Mouse (Mus musculus) embryo, embryonic 9.5 days (tissue): Measurements from ENCODE around the gene Tfcp2l1.
"Not testable (repeated sequence)": the region's sequence is repeated elsewhere in the genome, so short reads cannot be mapped to it uniquely, and the experiment has no call there.

ENCODE experiments used
- DNase-seq: peaks from one replicate; pipeline ENCODE4 v3.0.0-alpha.2; 2017; ENCODE audit errors: extremely low spot score

The Tfcp2l1 gene

DNA sequence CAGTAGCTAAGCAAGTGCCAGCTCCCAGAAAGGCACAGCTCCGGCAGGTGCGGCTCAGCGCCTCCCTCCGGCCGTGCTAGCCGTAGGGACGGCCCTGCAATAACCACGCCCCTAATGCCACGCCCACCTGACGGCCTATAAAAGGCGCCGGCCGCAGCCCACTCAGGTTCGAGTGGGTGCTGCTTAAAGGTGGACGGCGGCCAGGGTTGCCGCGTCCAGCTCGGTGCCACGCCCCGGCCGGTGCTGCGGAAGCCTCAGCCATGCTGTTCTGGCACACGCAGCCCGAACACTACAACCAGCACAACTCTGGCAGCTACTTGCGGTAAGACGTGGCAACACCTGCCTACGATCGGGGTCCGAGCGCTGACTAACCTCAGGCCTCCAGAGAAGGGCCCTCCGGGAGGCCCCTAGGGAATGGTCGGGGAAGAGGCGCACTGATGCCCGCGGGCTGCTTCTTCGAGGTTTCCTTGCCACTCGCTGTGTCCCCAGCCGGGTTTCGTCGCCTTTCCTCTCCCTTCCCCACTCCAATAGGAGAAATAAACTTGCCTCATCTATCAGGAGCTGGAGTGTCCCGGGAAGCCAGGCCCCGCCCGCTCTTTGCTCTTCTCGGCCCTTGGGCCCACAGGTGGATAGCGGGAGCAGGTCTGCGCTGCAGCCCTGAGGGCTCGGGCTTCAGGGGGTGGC, at the start of gene Tfcp2l1:
Gene Tfcp2l1, plus strand, starts transcription at position 165 of the 684 bp plus-strand sequence.
- peak; percentile 68 for DNase-seq

DNA sequence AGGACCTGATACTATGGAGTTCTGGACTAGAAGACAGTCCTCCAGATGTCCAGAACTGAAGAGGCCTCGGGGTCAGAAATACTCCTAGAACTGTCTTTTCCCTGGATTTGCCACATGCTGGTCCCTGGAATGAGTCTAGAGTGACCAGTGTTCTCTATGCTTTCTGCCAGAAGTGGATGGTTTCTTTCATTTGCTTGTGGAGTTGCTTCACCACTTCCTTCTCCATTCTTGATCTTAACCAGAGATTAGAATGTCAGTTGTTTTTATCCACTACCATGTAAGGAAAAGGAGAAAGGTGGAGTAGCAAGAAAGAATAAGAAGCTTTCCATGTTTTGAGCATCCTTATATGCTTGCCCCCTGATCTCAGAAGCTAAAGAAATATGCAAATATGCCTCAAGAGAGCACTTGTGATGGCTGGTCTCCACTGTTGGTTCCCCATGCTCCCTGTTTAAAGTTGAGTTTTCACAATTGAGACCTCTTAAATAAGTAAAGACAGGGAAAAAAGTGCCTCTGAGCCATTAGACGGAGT, 47.5 kb upstream of the Tfcp2l1 start:
- DNase-seq: no peak

DNA sequence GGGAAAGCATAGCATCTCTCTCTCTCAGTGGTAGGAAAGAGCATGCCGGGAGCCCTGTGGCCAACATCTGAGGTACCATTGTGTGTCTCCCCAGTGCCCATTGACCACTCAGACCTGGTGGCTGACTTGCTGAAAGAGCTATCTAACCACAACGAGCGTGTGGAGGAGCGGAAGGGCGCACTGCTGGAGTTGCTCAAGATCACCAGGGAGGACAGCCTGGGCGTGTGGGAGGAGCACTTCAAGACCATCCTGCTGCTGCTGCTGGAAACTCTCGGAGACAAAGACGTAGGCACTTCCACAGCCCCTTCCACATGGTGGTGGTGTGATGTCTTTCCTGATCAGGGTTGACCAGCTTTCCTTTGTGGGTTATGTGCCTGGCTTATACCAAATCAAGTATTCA, 46.6 kb upstream of the Tfcp2l1 start:
- no peak for DNase-seq

DNA sequence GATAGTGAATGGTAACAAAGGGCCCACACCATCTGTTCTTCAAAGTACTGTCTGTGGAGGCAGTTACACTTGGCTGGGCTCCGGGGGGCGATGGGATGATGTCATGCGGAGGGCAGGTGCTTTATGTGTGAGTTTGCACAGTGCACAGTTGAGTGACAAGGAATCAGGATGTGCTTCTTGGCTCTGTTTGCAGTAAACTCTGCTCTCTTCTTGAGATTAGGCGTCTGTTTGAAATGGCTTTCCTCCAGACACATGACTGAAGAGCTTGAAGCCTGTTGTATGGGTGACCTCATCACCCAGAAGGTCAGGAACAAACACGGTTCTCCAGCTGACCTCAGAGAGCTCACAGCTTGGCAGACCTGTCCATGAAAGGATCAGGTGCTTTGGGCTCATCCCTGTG, 38.0 kb upstream of the Tfcp2l1 start:
- peak; percentile 4 for DNase-seq

DNA sequence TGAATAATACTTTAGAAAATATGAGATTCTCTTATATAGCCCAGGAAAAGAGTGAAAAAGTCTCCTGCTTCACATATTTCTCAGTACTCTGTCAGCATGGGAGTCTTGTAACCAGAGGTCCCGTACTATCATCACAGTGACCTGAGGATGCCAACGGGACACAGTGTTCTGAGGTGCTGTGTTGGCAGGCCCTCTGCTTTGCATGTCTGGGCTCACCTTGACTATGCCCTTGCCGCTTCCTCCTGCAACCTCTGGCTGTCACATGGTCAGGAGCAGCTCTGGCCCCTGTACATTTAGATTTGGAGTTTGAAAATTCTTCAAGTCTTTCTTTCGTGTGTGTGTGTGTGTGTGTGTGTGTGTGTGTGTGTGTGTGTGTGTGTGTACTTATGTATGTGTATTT, 34.8 kb upstream of the Tfcp2l1 start:
- no peak for DNase-seq

DNA sequence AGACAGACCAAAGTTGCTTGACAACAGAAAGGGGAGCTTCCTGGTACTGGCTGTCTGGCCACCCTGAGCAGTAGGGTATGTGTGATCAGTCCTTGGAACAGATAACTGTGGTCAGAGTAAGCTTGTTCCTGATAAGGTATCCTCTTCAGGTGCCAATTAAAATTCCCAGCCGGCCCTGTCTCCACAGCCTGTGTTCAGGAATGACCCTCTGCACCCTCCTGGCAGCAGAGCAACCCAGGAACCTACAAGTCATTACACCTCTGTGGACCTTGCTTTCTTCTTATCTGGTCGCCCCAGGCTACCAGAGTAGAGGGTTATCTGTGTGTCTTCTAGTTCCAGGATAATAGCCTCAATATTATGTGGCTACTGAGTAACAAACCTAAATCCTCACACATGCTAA, 32.4 kb upstream of the Tfcp2l1 start:
- no peak for DNase-seq

DNA sequence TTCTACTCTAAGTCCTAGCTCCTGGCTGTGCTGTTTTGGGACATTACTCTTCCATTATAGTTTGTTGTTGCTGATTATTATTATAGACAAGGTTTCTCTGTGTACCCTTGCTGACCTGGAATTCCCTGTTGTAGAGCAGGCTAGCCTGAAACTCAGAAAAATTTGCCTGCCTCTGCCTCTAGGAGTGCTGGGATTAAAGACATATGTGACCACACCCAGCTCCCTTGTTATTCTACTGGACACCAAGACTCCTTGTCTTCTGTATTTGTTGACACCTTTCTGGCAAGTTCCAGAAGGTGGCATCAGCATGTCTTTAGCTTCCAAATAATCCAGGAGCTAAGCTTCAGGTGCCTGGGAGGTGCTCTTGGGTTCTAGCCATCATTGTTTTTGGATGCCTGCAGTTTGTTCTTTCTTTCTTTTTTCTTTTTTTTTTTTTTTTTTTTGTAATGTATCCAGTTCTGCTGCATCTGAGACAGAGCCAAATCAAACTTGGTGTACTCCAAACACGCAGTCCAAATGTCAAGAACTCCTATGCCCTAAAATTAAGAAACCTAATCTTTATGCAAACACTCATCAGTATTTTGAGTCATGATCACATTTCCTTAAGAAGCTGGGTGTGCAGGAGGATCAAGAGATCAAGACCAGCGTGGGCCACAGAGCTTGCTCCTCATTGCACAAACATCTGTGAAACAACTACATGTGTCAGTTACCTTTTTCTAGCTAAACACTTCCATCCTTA, 30.1 kb upstream of the Tfcp2l1 start:
- no peak for DNase-seq

DNA sequence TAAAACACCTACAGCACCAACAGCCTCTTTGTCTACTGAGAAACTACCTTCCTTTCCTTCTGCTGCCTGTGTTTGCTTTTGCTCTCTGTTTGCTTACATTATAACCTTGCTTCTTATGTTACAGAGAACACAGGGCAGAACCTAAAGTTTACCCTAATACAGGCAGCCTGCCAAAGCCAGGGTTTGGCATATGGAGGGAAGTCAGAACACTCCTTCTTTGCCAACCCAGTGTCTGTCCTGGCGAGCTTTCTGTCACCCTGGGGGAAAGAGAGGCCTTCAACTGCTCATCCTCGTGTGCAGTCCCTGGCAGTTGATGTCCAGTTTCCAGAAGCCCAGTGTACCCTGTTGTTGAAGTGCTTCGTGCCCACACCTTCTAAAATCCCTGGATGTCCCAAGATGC, 29.4 kb upstream of the Tfcp2l1 start:
- no peak for DNase-seq

DNA sequence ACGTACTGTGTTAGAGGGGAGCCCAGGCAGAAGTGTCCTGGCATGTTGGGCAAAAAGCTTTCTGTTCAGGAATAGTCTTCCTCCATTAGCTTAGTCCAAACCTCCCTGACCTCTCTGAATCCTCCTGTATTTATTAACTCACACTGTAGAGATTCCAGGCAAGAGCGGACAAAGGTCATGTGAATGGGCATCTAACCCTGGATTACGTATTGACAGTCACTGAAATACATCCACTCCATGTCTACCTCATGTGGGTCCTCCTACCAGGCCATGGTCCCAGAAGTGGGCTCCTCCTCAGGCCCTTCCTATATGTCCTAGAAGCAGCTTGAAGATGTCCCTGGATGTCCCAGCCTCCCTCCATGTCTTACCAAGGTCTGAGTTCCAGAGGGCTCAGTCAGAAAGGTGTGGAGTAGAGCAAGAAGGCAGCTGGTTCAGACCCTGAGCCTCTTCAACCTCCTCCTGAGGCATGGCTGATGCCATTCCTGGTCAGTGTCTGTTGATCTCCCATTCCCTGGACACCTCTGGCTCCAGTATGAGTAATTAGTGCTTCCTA, 14.0 kb upstream of the Tfcp2l1 start:
- no peak for DNase-seq

DNA sequence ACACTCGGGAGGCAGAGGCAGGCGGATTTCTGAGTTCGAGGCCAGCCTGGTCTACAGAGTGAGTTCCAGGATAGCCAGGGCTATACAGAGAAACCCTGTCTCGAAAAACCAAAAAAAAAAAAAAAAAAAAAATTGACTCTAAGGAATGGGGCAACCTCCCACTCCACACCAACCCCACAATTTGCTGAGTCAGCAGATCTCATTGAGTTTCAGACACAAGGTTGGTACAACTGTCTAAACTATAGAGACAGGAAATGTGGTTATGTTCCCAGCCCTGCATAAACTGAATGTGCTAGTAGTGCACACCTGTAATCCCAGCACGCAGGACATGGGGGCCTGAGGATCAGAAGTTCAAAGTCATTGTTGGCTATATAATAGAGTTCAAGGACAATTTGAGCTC, 6.7 kb upstream of the Tfcp2l1 start:
- DNase-seq: not testable (repeated sequence)

DNA sequence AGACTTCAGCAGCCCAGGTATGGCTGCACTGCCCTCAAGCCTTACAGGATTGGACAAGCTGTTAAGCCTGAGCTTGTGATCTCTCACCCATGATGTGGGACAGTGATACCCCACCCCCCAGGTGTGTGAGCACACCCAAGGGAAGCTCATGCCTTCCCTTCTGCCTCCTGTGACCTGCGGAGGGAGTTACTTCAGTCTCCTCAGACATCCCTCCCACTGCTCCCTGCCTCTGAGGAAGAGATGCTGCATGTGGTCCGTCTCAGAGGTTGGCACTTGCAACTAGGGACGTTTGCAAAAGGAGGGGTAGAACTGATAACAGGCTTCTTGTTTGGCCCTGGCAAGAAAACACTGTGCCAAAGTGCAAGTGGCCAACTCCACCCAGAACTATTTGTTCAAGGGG, 4.9 kb upstream of the Tfcp2l1 start:
- DNase-seq: no peak

DNA sequence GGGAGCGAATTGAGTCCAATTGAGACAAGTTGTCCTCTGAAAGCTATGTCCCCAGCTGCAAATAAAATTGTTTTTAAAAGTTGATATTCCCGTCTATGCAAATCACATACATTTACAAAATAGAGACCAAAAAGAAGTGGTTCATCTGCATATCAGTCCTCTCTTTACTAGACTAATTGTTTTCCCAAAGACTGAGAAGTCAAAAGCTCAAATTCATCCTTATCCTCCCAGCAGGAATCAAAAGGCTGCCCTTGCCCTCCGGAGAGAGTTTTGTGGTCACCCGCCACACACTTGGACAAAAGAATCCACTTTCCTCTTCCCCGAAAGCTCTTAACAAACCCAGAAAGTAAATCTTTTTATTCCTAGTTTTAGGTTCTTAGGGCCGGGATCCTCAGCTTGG, 2.3 kb upstream of the Tfcp2l1 start:
- no peak for DNase-seq

DNA sequence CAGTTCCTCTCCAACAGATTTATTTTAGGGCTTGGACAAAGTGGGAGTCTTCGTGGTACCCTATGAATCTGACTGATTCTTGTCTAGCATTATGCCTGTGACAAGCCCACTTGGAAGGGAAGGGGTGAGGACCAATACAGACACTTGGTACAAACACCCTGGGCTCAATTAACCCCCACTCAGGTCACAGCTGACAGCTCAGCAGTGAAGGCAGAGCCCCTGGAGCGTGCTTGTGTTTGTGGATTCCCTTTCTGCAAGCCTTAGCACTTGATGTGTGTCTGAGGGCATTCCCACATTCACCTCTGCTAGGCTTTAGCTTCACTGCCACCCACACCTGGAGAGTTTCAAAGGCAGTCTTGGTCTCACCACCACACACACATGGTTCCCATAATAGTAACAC, 1.8 kb upstream of the Tfcp2l1 start:
- DNase-seq: no peak

DNA sequence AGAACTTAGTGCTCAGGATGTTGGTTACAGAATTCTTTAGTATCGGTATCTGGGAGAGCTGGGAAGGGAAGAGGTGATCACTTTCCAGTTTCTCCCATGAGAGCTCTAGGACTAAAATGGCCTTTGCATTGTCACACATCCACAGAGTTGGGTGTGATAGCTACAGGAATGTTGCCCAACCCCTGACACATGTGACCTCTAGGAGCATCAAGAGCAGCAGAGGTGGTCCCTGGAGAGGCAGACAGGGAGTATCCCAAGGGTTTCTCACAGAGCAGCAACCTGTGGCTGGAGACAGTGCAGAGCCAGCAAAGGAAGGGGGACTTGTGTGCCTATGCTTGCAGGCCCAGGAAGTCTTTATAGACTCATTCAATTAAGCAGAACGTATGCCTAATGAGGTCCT, 1.3 kb upstream of the Tfcp2l1 start:
- DNase-seq: no peak

DNA sequence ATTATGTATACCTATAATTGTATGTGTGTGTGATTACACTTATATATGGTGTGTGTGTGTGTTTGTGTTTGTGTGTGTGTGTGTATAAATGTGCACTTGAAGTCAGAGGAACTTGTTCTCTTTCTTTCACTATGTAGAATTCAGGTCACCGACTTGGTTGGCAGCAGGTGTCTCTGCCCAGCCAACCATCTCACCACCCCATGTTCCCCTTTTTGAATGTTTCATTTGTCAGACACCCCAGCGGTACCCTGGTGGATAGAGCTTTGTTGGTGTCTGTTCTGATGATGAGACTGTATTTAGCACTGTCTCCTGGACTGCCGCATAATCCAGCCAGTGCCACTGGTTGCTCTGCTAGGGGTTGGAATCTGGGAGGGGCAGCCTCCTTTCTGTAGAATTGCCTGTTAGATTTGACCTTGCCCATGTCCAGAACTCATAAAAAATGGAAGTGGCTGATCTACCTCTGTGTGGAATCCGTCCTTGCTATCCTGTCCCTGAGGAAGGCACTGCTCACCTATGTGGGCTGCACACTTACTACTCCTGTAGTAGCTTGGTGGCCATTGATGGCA, 5.8 kb downstream of the Tfcp2l1 start:
- no peak for DNase-seq

DNA sequence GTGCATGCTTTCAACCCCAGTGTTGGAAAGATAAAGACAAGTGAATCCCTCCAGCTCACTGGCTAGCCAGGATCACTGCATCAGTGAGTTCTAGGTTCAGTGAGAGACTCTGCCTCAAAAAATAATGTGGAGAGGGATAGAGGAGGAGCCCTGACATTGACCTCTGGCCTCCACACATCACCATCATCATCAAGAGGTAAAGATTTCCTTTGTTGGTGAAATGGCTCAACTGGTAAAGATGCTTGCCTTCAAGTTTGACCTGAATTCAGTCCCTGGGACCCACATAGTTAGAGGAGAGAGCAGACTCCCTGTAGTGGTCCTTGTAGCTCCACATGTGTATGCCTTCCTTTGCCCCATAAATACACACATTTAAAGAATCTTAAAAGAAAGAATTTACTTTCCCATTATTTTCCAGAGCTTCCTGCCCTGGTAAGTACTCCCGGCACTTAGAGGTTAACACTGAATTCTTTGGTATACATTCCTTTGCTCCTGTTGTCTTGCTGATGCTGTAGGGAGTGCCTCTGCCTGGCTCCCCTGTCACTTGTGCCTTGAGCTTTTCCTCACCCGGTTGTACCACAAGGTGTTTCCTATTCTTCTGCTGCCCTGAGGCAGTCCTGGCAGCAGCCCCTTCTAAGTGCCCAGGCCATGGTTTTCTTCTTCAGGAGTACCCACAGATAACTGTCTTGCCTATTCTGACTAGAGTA, 14.7 kb downstream of the Tfcp2l1 start:
- no peak for DNase-seq

DNA sequence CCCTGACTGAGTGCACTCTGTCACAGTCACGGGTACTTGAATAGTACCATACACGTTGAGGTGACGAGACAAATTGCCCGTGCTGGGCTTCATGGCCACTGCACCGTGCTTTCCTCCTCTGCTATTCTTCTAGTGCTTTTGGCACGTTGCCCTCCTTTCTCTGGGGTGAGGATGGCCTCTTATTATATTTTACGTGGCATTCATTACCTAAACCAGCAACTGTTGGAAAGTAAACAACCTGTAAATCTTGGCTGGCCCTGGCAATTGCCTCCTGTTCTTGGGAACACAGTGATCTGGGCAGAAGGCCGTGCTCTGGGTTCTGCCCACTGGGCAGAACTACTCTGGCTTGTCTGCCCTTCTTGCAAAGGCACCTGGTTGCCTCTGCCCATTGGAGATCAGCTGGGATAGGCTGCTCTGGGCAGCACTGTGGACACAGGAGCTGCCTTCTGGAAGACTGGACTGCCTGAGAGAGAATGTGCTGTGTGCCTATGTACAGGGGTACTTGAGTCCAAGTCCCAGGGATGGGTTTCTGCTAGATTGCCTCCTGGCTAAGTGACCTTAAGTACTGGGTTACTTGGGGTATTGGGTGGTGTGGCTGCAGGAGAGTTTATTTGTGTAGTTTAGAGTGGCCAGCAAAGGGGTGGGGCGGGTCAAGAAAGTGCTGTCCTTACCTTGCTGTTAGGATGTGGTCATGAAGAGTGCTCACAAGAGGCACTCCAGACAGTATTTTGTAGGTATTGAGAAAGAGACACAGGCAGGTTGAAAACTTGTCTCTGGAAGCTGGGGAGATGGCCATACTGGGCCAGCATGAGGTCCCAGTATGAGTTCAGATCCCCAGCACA, 15.6 kb downstream of the Tfcp2l1 start:
- no peak for DNase-seq

DNA sequence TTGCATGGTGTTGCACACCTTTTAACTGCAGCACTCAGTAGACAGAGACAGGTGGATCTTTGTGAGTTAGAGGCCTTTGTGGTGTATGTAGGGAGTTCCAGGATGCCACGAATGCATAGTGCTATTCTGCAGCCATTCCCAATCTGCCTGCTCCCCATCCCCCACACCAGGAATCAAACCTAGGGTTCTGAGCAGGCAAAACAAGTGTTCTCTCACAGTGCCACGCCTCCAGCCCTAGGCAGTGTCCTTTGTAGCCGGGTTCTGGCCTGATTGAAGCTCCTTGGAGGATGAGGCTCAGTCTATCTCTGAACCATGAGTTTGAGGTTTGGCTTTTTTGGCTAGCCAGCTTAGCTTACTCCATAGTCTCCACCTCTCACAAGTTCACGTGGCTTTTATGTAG, 18.0 kb downstream of the Tfcp2l1 start:
- DNase-seq: no peak

DNA sequence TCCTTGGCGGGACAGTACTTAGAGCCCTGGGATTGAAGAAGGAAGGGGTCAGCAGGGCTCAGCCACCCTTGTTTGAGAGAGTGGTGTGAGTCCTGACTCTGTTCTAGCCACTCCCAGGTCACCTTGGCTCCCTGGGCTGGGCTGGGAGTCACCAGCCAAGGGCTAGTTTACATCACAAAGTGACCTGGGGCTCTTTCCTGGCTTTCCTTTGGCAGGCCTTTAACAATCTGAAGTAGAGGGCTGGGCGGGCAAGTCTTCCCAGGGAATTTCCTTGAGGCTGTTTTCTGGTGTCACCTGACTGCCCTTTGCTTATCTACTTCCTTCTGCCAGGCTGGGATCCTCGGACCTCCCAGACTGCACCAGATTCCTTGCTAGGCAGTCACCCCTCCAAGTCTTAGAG, 20.3 kb downstream of the Tfcp2l1 start:
- DNase-seq: no peak

DNA sequence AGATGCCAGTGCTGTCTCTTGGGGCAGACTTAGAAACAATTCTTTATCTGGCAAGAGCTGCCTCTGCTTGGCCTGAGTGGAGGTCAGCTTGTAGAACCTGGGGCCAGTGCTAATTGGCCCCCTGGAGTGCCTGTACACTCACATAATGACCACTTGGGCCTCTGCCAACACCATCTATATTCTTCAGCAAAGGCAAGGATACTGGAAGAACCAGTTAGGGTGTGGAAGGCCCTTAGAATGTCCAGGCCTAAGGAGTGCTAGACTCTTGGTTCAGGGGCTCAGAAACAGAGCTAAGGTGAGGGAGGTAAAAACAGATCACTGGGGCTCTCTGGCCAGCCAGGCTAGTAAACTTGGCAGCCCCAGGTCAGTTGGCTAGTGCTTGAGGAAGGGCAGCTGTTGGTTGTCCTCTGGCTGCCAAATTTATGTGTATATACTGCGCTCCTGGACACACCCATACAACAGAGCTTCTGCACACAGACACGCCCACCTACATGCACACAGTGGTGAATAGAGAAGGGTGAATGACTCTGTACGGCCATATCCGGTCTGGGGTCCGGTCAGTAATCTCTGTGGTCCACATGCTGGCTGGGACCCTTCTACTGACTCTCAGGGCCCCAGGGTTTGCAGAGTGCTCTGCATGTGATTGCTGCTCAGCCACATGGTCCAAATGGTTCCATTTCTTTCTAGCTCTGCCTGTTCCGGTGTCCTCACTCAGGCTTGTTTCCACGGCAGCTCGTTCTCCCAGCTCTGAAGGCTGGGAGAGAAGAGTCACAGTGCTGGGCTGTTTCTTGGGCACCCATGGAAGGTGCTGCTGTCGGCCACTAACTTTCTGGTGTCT, 22.4 kb downstream of the Tfcp2l1 start:
- DNase-seq: no peak
